Mouse (Mus musculus) heart, embryonic 16.5 days (tissue): Measurements from ENCODE around the gene Klhl26. TPM values are rescaled to one million over a fixed set of nuclear protein-coding genes. Genes with fewer than 3 reads are reported as not detected.
A peak's percentile ranks its signal among the peaks of the same experiment; 100 is the strongest.

Experiments
- ATAC-seq: fragments of 200-750 bp; cut with Nextera tagmentation; replicated peaks from 2 replicates; pipeline ENCODE4 v1.8.0; 2017; ENCODE audit warnings: moderate number of reproducible peaks; ENCODE audit not compliant: insufficient read depth, low FRiP score; ENCODE audit errors: extremely low read depth
- H3K27ac ChIP-seq: fragments of 300-500 bp; sonication (generic); 2 replicates; pipeline ENCODE4 v1.5.1; 2014; ENCODE audit warnings: mild to moderate bottlenecking, low read length, control low read depth, moderate library complexity
- H3K27me3 ChIP-seq: fragments of 300-500 bp; sonication (generic); 2 replicates; pipeline ENCODE4 v1.6.1; 2014; ENCODE audit warnings: low read length, mixed read lengths; ENCODE audit not compliant: control insufficient read depth, insufficient read depth
- H3K36me3 ChIP-seq: fragments of 300-500 bp; sonication (generic); 2 replicates; pipeline ENCODE4 v1.6.1; 2014; ENCODE audit not compliant: control insufficient read depth, insufficient read depth
- H3K4me1 ChIP-seq: fragments of 300-500 bp; sonication (generic); 2 replicates; pipeline ENCODE4 v1.6.1; 2014; ENCODE audit warnings: low read length, mixed read lengths; ENCODE audit not compliant: control insufficient read depth, insufficient read depth
- H3K4me2 ChIP-seq: fragments of 300-500 bp; sonication (generic); 2 replicates; pipeline ENCODE4 v1.6.1; 2014; ENCODE audit warnings: low read depth, mild to moderate bottlenecking, control low read depth, low read length
- H3K4me3 ChIP-seq: fragments of 300-500 bp; sonication (generic); 2 replicates; pipeline ENCODE4 v1.5.1; 2014; ENCODE audit warnings: mild to moderate bottlenecking, control low read depth, low read length
- H3K9ac ChIP-seq: fragments of 300-500 bp; sonication (generic); 2 replicates; pipeline ENCODE4 v1.6.1; 2014; ENCODE audit warnings: low read length, control low read depth
- H3K9me3 ChIP-seq: fragments of 300-500 bp; sonication (generic); replicated peaks from 2 replicates; pipeline ENCODE4 v1.6.1; 2016; ENCODE audit warnings: low read length; ENCODE audit not compliant: control insufficient read depth
- WGBS: fragments of 180-500 bp; shearing (Covaris S2); extraction: QIAGEN DNeasy Blood & Tissue Kit; methylation state at CpG from one replicate; pipeline ENCODE4 v1.1.7; 2014; 5-methylcytosine and 5-hydroxymethylcytosine counted together
- polyA plus RNA-seq: library from polyadenylated mRNA; unstranded; fragments of >200 nt; fragmentation: Nextera tagmentation; extraction: Ambion mirVana; gene quantifications from 2 replicates; pipeline ENCODE4 v1.2.1, GENCODE M21; 2015

The Klhl26 gene
- polyA plus RNA-seq, 1 experiment from 2014 or later, result 9.9 TPM

GRCm38 (mm10) chr8:70460199-70460598 lies 16.6 kb downstream of the Klhl26 start:
- WGBS, result 81% methylated on average over 5 of the region's 5 CpGs
- H3K4me2 ChIP-seq, result no peak overlapping the region
- no peaks in the 10 kb centered on the region for H3K27me3 ChIP-seq
- H3K36me3 ChIP-seq, result no peaks in the 10 kb centered on the region
- no peak overlapping the region for H3K27ac ChIP-seq
- no peaks in the 10 kb centered on the region for H3K9me3 ChIP-seq
- H3K4me1 ChIP-seq, result peaks cover 16% of the 10 kb centered on the region
- no peak overlapping the region for H3K9ac ChIP-seq
- no peak for ATAC-seq
- H3K4me3 ChIP-seq, result no peak overlapping the region

GRCm38 (mm10) chr8:70459636-70460035 lies 17.1 kb downstream of the Klhl26 start:
- peaks cover 16% of the 10 kb centered on the region for H3K4me1 ChIP-seq
- H3K9me3 ChIP-seq, result no peaks in the 10 kb centered on the region
- H3K27ac ChIP-seq, result no peak overlapping the region
- no peak for ATAC-seq
- H3K27me3 ChIP-seq, result no peaks in the 10 kb centered on the region
- no peak overlapping the region for H3K4me2 ChIP-seq
- no peak overlapping the region for H3K9ac ChIP-seq
- H3K36me3 ChIP-seq, result no peaks in the 10 kb centered on the region
- 98% methylated on average over 2 of the region's 2 CpGs for WGBS
- no peak overlapping the region for H3K4me3 ChIP-seq

- H3K27ac ChIP-seq, result no peak overlapping the region
- peaks cover 27% of the 10 kb centered on the region for H3K4me1 ChIP-seq
- no peaks in the 10 kb centered on the region for H3K27me3 ChIP-seq
- H3K4me2 ChIP-seq, result no peak overlapping the region
- WGBS, result 64% methylated on average over 3 of the region's 3 CpGs
- no peaks in the 10 kb centered on the region for H3K9me3 ChIP-seq
- no peaks in the 10 kb centered on the region for H3K36me3 ChIP-seq
- no peak overlapping the region for H3K4me3 ChIP-seq
- no peak overlapping the region for H3K9ac ChIP-seq
- no peak for ATAC-seq
Observed at GRCm38 (mm10) chr8:70458462-70458861, 18.3 kb downstream of the Klhl26 start.

GRCm38 (mm10) chr8:70457882-70458281 lies 18.9 kb downstream of the Klhl26 start:
- no peak overlapping the region for H3K4me3 ChIP-seq
- no peak overlapping the region for H3K4me2 ChIP-seq
- no peaks in the 10 kb centered on the region for H3K9me3 ChIP-seq
- H3K27ac ChIP-seq, result no peak overlapping the region
- ATAC-seq, result no peak
- H3K9ac ChIP-seq, result no peak overlapping the region
- WGBS, result 81% methylated on average over 6 of the region's 6 CpGs
- H3K36me3 ChIP-seq, result no peaks in the 10 kb centered on the region
- peaks cover 32% of the 10 kb centered on the region for H3K4me1 ChIP-seq
- no peaks in the 10 kb centered on the region for H3K27me3 ChIP-seq

- Histone ChIP-seq H3K27me3 (no peaks in the 10 kb centered on the region), H3K4me1 (peaks cover 34% of the 10 kb centered on the region), H3K9me3 (no peaks in the 10 kb centered on the region), H3K4me2 (no peak overlapping the region), H3K27ac (no peak overlapping the region), H3K4me3 (no peak overlapping the region), H3K36me3 (0 out of 2 replicates have a peak, but pooled peaks cover 3% of the 10 kb centered on the region), H3K9ac (no peak overlapping the region)
- WGBS, result 87% methylated on average over 1 of the region's 1 CpGs
- no peak for ATAC-seq
Observed at GRCm38 (mm10) chr8:70456996-70457395, 19.8 kb downstream of the Klhl26 start.

- Histone ChIP-seq H3K9ac (peak overlapping the region; percentile 56), H3K27ac (peak overlapping the region; percentile 80), H3K27me3 (no peaks in the 10 kb centered on the region), H3K4me3 (no peak overlapping the region), H3K4me1 (peaks cover 18% of the 10 kb centered on the region), H3K4me2 (no peak overlapping the region), H3K36me3 (0 out of 2 replicates have a peak, but pooled peaks cover 3% of the 10 kb centered on the region), H3K9me3 (no peaks in the 10 kb centered on the region)
- 42% methylated on average over 5 of the region's 5 CpGs for WGBS
- 0 out of 2 replicates have a peak, but pooled peaks have one; percentile 5 for ATAC-seq
Observed at GRCm38 (mm10) chr8:70453852-70454251, 22.9 kb downstream of the Klhl26 start.

- 0 out of 2 replicates have a peak, but pooled peaks have one; percentile 7 for ATAC-seq
- H3K27me3 ChIP-seq, result no peaks in the 10 kb centered on the region
- H3K4me3 ChIP-seq, result no peak overlapping the region
- no peaks in the 10 kb centered on the region for H3K9me3 ChIP-seq
- peak overlapping the region; percentile 0; the same call in 1 of the 2 replicates for H3K4me2 ChIP-seq
- WGBS, result 45% methylated on average over 52 of the region's 52 CpGs
- H3K4me1 ChIP-seq, result peaks cover 28% of the 10 kb centered on the region
- no peak overlapping the region for H3K9ac ChIP-seq
- 0 out of 2 replicates have a peak, but pooled peaks cover 3% of the 10 kb centered on the region for H3K36me3 ChIP-seq
- H3K27ac ChIP-seq, result no peak overlapping the region
Observed at GRCm38 (mm10) chr8:70452196-70452966, 24.4 kb downstream of the Klhl26 start.

- Histone ChIP-seq H3K4me1 (peaks cover 12% of the 10 kb centered on the region), H3K9ac (peak overlapping the region; percentile 16; the same call in 1 of the 2 replicates), H3K4me2 (no peak overlapping the region), H3K36me3 (0 out of 2 replicates have a peak, but pooled peaks cover 3% of the 10 kb centered on the region), H3K9me3 (no peaks in the 10 kb centered on the region), H3K4me3 (no peak overlapping the region), H3K27ac (peak overlapping the region; percentile 4; the same call in 1 of the 2 replicates), H3K27me3 (no peaks in the 10 kb centered on the region)
- 48% methylated on average over 19 of the region's 19 CpGs for WGBS
- ATAC-seq, result 0 out of 2 replicates have a peak, but pooled peaks have one; percentile 26
Observed at GRCm38 (mm10) chr8:70447639-70448420, 28.9 kb downstream of the Klhl26 start.

- no peak overlapping the region for H3K9ac ChIP-seq
- no peak overlapping the region for H3K27ac ChIP-seq
- H3K9me3 ChIP-seq, result no peaks in the 10 kb centered on the region
- peaks cover 9% of the 10 kb centered on the region for H3K4me1 ChIP-seq
- H3K27me3 ChIP-seq, result no peaks in the 10 kb centered on the region
- 80% methylated on average over 1 of the region's 1 CpGs for WGBS
- ATAC-seq, result no peak
- no peak overlapping the region for H3K4me2 ChIP-seq
- H3K4me3 ChIP-seq, result no peak overlapping the region
- H3K36me3 ChIP-seq, result no peaks in the 10 kb centered on the region
Observed at GRCm38 (mm10) chr8:70445988-70446387, 30.8 kb downstream of the Klhl26 start.
